Mouse (Mus musculus) hindbrain, embryonic 13.5 days (tissue): ENCODE data around the gene Ogn. TPM values are rescaled to one million over a fixed set of nuclear protein-coding genes. Genes with fewer than 3 reads are reported as not detected.
A peak's percentile ranks its signal among the peaks of the same experiment; 100 is the strongest.

ENCODE experiments used
- ATAC-seq: fragments of 200-750 bp; cut with Nextera tagmentation; 2 replicates; pipeline ENCODE4 v1.8.0; 2017; ENCODE audit warnings: moderate TSS enrichment; ENCODE audit not compliant: low FRiP score
- H3K27ac ChIP-seq: fragments of 300-500 bp; sonication (generic); 2 replicates; pipeline ENCODE4 v1.5.1; 2015; ENCODE audit warnings: inconsistent platforms, mild to moderate bottlenecking, moderate library complexity
- H3K27me3 ChIP-seq: fragments of 300-500 bp; sonication (generic); 2 replicates; pipeline ENCODE4 v1.6.1; 2015; ENCODE audit warnings: mild to moderate bottlenecking, inconsistent platforms
- H3K36me3 ChIP-seq: fragments of 300-500 bp; sonication (generic); 2 replicates; pipeline ENCODE4 v1.6.1; 2015; ENCODE audit warnings: mild to moderate bottlenecking, inconsistent platforms
- H3K4me1 ChIP-seq: fragments of 300-500 bp; sonication (generic); replicated peaks from 2 replicates; pipeline ENCODE4 v1.6.1; 2015; ENCODE audit warnings: inconsistent platforms
- H3K4me2 ChIP-seq: fragments of 300-500 bp; sonication (generic); 2 replicates; pipeline ENCODE4 v1.6.1; 2015; ENCODE audit warnings: inconsistent platforms, mild to moderate bottlenecking, moderate library complexity
- H3K4me3 ChIP-seq: fragments of 300-500 bp; sonication (generic); 2 replicates; pipeline ENCODE4 v1.5.1; 2015; ENCODE audit warnings: mild to moderate bottlenecking, inconsistent platforms
- H3K9ac ChIP-seq: fragments of 300-500 bp; sonication (generic); 2 replicates; pipeline ENCODE4 v1.6.1; 2015; ENCODE audit warnings: mild to moderate bottlenecking, inconsistent platforms
- H3K9me3 ChIP-seq: fragments of 300-500 bp; sonication (generic); 2 replicates; pipeline ENCODE4 v1.6.1; 2016; ENCODE audit warnings: inconsistent platforms
- WGBS: fragments of 180-500 bp; shearing (Covaris S2); methylation state at CpG from one replicate; pipeline ENCODE4 v1.1.7; 2015; 5-methylcytosine and 5-hydroxymethylcytosine counted together
- polyA plus RNA-seq: library from polyadenylated mRNA; unstranded; fragments of >200 nt; fragmentation: Nextera tagmentation; extraction: Ambion mirVana; gene quantifications from 2 replicates; pipeline ENCODE4 v1.2.1, GENCODE M21; 2015

Ogn gene
- polyA plus RNA-seq, 1 experiment from 2014 or later: 8.1 TPM

DNA sequence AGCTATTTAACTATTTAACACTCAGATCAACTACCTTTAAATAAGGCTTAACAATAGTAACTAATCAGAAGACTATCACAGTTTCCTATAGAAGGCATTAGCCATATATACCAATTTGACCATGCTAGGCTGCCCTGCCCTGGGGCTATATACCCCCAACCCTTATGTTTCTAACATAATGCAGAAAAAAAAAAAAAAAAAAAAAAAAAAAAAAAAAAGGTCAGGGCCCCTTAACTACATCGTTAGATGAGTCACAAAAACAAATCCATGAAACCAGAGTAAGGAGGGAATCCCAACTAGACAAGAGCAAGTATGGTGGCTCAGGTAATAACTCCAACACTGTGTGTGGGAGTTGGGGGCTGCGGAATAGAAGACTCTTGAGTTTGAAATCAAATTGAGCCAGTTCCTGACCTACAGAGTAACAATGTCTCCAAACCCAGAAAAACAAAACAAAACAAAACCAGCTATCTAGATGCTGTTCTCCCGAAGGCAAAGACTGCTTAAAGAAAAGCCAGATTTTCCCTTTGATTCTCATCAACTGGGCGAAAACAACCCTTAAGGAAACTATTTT is 44.0 kb downstream of the Ogn start:
- Histone ChIP-seq H3K36me3 (peaks cover 3% of the 10 kb centered on the region; the same call in 1 of the 2 replicates), H3K4me3 (peak overlapping the region; percentile 79), H3K4me1 (peaks cover 16% of the 10 kb centered on the region), H3K4me2 (peak overlapping the region; percentile 88), H3K9ac (peak overlapping the region; percentile 68; the same call in 1 of the 2 replicates), H3K27me3 (no peaks in the 10 kb centered on the region), H3K27ac (no peak overlapping the region), H3K9me3 (no peaks in the 10 kb centered on the region)
- 4% methylated on average over 4 of the region's 4 CpGs for WGBS
- ATAC-seq: no peak

DNA sequence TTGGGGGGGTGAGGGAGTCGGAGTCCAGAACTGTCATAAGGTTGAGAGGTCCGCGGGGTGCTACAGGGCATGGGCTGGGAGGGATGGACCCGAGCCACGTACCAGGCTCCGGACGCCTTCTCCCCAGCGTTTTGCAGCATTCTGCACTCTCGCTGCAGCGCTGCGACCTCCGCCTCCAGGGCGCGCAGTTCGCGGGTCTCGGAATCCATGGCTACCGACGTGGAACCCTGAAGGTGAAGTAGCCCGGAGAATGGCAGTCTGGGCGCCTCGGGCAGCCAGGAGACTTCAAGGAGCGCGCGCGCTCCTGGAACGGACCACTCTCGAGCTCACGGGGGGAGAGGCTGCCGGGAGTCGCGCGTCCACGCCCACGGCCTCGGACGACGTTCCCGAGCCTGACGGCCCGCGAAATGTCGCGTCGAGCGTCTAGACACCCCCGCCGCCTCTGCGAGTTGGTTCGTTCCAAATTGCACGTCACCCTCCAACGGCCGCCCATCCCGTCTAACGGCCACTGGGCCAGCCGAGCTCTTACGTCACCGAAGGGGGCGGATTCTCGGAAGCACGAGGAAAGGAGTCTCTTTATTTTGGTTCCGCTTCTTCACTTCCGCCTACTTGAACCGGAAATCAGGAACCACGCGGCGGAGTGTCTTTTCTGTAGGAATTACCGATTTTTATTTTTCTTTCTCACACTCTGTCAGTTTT is 44.8 kb downstream of the Ogn start, which contains the start of the genes Cenpp and Nol8:
TSS of gene Cenpp (minus strand) at position 305 of the 699 bp plus-strand sequence.
TSS of gene Nol8 (plus strand) at position 598 of the 699 bp plus-strand sequence.
- H3K27me3 ChIP-seq: no peaks in the 10 kb centered on the region
- under 1% methylated on average over 68 of the region's 68 CpGs for WGBS
- H3K36me3 ChIP-seq: peaks cover 7% of the 10 kb centered on the region; the same call in 1 of the 2 replicates
- H3K4me3 ChIP-seq: peak within 1 kb of the TSS; percentile 79
- no peak within 1 kb of the TSS for H3K27ac ChIP-seq
- peak within 1 kb of the TSS; percentile 73 for H3K9ac ChIP-seq
- H3K4me2 ChIP-seq: peak within 1 kb of the TSS; percentile 88
- peaks cover 16% of the 10 kb centered on the region for H3K4me1 ChIP-seq
- H3K9me3 ChIP-seq: no peaks in the 10 kb centered on the region
- ATAC-seq: peak; percentile 100

DNA sequence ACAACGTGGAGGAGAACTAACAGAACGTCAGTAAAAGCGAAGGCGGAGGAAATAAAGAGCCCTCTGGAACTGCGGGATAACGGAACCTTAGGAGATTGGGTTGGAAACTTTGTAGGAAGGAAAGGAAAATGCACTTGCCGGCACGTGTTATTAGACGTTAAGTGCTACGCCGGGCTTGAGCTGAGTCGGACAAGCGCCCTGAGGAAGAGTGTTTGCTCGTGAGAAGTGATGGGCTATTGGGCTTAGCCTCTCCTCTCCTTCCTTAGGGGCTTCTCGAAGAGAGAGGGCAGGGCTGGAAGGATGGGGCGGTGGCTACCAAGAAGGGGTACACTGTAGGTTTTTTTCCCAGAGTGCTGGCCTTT is 45.3 kb downstream of the Ogn start:
- peaks cover 16% of the 10 kb centered on the region for H3K4me1 ChIP-seq
- ATAC-seq: peak; percentile 88
- peaks cover 7% of the 10 kb centered on the region; the same call in 1 of the 2 replicates for H3K36me3 ChIP-seq
- peak overlapping the region; percentile 80 for H3K4me2 ChIP-seq
- H3K27ac ChIP-seq: no peak overlapping the region
- peak overlapping the region; percentile 73 for H3K9ac ChIP-seq
- WGBS: under 1% methylated on average over 16 of the region's 16 CpGs
- no peaks in the 10 kb centered on the region for H3K27me3 ChIP-seq
- H3K9me3 ChIP-seq: no peaks in the 10 kb centered on the region
- peak overlapping the region; percentile 79 for H3K4me3 ChIP-seq

Other genes with a start within 250 kb of the Ogn start
- 14.0 and 15.0 TPM in 2 replicates for gene Ippk, start 186.8 kb upstream of the Ogn start, polyA plus RNA-seq
- 0.45 and 0.60 TPM in 2 replicates for gene Tes3-ps, start 114.7 kb upstream of the Ogn start, polyA plus RNA-seq
- 2.3 and 2.5 TPM in 2 replicates for gene Ecm2, start 103.2 kb upstream of the Ogn start, polyA plus RNA-seq
- 0.57 and 1.9 TPM in 2 replicates for gene Aspn, start 63.6 kb upstream of the Ogn start, polyA plus RNA-seq
- 0.26 and 0.45 TPM in 2 replicates for gene Omd, start 25.6 kb upstream of the Ogn start, polyA plus RNA-seq
- gene Cenpp, start 44.7 kb downstream of the Ogn start, polyA plus RNA-seq: 7.0 and 9.1 TPM in 2 replicates
- 22.6 and 22.9 TPM in 2 replicates for gene Nol8, start 45.0 kb downstream of the Ogn start, polyA plus RNA-seq
- 53.3 and 54.9 TPM in 2 replicates for gene Iars, start 74.1 kb downstream of the Ogn start, polyA plus RNA-seq
- gene Gm30302, start 191.0 kb downstream of the Ogn start, polyA plus RNA-seq: not detected in 2 replicates